Mouse (Mus musculus) urinary bladder, adult 18-20 months (tissue): ENCODE results near the gene Tob1.

Experiments used
- DNase-seq, 2 experiments: peaks; one replicate each; pipeline ENCODE4 v3.0.0; 2022; ENCODE audit warnings: low spot score in 2 of 2, mixed read lengths in 2 of 2

Tob1 gene

GRCm38 (mm10) chr11:94229207-94229960 lies 18.1 kb downstream of the Tob1 start:
- DNase-seq, result no peak

- no peak for DNase-seq
Measured at GRCm38 (mm10) chr11:94230244-94230643, 19.0 kb downstream of the Tob1 start.

GRCm38 (mm10) chr11:94231821-94232552 lies 20.7 kb downstream of the Tob1 start:
- DNase-seq, result no peak

GRCm38 (mm10) chr11:94233405-94233804 lies 22.2 kb downstream of the Tob1 start:
- no peak for DNase-seq

- no peak for DNase-seq
Measured at GRCm38 (mm10) chr11:94234380-94234779, 23.1 kb downstream of the Tob1 start.

GRCm38 (mm10) chr11:94234857-94235256 lies 23.6 kb downstream of the Tob1 start:
- no peak for DNase-seq

- DNase-seq, result peak; percentile 39 to 55
Measured at GRCm38 (mm10) chr11:94236074-94236473, 24.8 kb downstream of the Tob1 start.

- no peak for DNase-seq
Measured at GRCm38 (mm10) chr11:94238786-94239185, 27.5 kb downstream of the Tob1 start.

GRCm38 (mm10) chr11:94239706-94240105 lies 28.5 kb downstream of the Tob1 start:
- DNase-seq, result no peak

- DNase-seq, result peak in 1 of 2 experiments; percentile 32
Measured at GRCm38 (mm10) chr11:94242760-94243421, 31.6 kb downstream of the Tob1 start.

GRCm38 (mm10) chr11:94243422-94244180 lies 32.3 kb downstream of the Tob1 start:
- no peak for DNase-seq

- DNase-seq, result no peak
Measured at GRCm38 (mm10) chr11:94244385-94244784, 33.1 kb downstream of the Tob1 start.

- DNase-seq, result no peak
Measured at GRCm38 (mm10) chr11:94245955-94246788, 34.9 kb downstream of the Tob1 start, which contains the start of gene Wfikkn2. TSS of gene Wfikkn2 (minus strand) at chr11:94246005.

GRCm38 (mm10) chr11:94246789-94247061 lies 35.5 kb downstream of the Tob1 start:
- DNase-seq, result no peak

- no peak for DNase-seq
Measured at GRCm38 (mm10) chr11:94253156-94253555, 41.9 kb downstream of the Tob1 start.

- no peak for DNase-seq
Measured at GRCm38 (mm10) chr11:94253691-94254090, 42.4 kb downstream of the Tob1 start.

GRCm38 (mm10) chr11:94255733-94256132 lies 44.5 kb downstream of the Tob1 start:
- no peak for DNase-seq

GRCm38 (mm10) chr11:94257987-94258386 lies 46.7 kb downstream of the Tob1 start:
- DNase-seq, result no peak

GRCm38 (mm10) chr11:94259814-94260213 lies 48.6 kb downstream of the Tob1 start:
- no peak for DNase-seq

- DNase-seq, result no peak
Measured at GRCm38 (mm10) chr11:94261585-94262370, 50.5 kb downstream of the Tob1 start.
